Mouse (Mus musculus): ENCODE results near the gene Mapk10. TPM values are rescaled to one million over a fixed set of nuclear protein-coding genes. Genes with fewer than 3 reads are reported as not detected.

Mapk10 gene
- total and polyA plus RNA-seq, 3 experiments, result 0.10 to 0.95 (median 0.47) TPM

DNA sequence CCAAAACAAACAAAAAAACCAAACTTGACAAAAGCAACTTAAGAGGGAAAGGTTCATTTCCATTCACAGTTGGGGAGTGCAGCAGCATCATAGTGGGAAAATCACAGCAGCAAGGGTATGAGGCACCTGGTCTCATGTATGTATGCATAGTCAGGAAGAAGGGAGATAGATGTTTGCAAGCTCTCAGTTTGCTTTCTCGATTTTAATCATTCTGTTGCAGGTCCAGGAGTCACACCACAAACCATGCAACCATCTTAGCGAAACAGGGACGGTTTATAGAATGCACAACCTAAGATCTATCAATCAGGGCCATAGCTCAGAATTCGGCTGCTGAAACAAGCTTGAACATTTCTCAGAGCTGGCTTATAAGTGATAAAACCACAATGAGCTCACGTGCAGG lies 19.2 kb upstream of the Mapk10 start (continued):
- TF ChIP-seq SIN3A (IDR thresholded peaks at IDR 0.05; ENCODE audit: low read length) (no peak), POLR2A (IDR thresholded peaks at IDR 0.05; ENCODE audit: low read depth, low read length) (no peak), UBTF (IDR thresholded peaks at IDR 0.05; ENCODE audit: low read depth, low read length) (no peak), RCOR1 (conservative IDR thresholded peaks at IDR 0.05; ENCODE audit: low read depth, low read length) (0 out of 2 replicates have a peak, but pooled peaks have one; percentile 12)

DNA sequence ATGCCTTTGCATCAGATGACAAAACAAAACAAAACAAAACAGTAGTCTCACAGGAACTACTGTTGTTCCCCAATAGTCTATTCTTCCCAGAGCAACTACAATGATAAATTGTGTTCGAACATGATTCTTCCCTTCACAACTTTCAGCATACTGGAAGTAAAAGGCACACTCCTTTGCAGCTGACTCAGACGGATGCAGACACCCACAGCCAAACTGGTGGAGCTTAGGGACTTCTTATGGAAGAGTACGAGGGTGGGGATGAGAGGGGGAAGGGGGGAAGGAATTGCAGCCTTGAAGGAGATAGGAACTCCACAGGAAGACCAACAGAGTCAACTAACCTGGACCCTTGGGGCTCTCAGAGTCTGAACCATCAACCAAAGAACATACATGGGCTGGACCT lies 18.2 kb upstream of the Mapk10 start:
- H3K36me3 ChIP-seq (replicated peaks in 1 of 2; ENCODE audit: control insufficient read depth in 1 of 2, insufficient read depth in 1 of 2, low read length in 1 of 2), result no peaks in the 10 kb centered on the region
- DNase-seq (ENCODE audit: extremely low read depth), result no peak
- no peak for TF ChIP-seq POLR2AphosphoS2 (IDR thresholded peaks at IDR 0.05; ENCODE audit: low read depth, low read length)
- no peak for TF ChIP-seq TBP (conservative IDR thresholded peaks at IDR 0.05; ENCODE audit: low read depth, low read length)
- TF ChIP-seq ZMIZ1 (IDR thresholded peaks at IDR 0.05; ENCODE audit: low read depth, low read length), result no peak
- no peak for TF ChIP-seq NRF1 (IDR thresholded peaks at IDR 0.05; ENCODE audit: low read depth, low read length)
- no peak for TF ChIP-seq RCOR1 (conservative IDR thresholded peaks at IDR 0.05; ENCODE audit: low read depth, low read length)
- no peak for TF ChIP-seq EP300 (IDR thresholded peaks at IDR 0.05; ENCODE audit: low read length)
- no peak for TF ChIP-seq MYC (IDR thresholded peaks at IDR 0.05; ENCODE audit: low read depth, low read length)
- TF ChIP-seq ELF1 (IDR thresholded peaks at IDR 0.05; ENCODE audit: low read depth, low read length), result no peak
- TF ChIP-seq MXI1 (IDR thresholded peaks at IDR 0.05; ENCODE audit: low read depth, low read length), result no peak
- no peak for TF ChIP-seq CHD1 (IDR thresholded peaks at IDR 0.05; ENCODE audit: low read depth, low read length)
- no peak for TF ChIP-seq NELFE (IDR thresholded peaks at IDR 0.05; ENCODE audit: low read depth, low read length)
- TF ChIP-seq ZKSCAN1 (IDR thresholded peaks at IDR 0.05; ENCODE audit: borderline replicate concordance, low read depth, low read length), result no peak
- TF ChIP-seq E2F4 (IDR thresholded peaks at IDR 0.05; ENCODE audit: insufficient replicate concordance, low read depth, low read length), result no peak
- no peak for TF ChIP-seq MEF2A (IDR thresholded peaks at IDR 0.05; ENCODE audit: borderline replicate concordance, low read depth, low read length)
- TF ChIP-seq SMC3 (IDR thresholded peaks at IDR 0.05; ENCODE audit: low read depth, low read length), result no peak
- no peak for TF ChIP-seq RAD21 (IDR thresholded peaks at IDR 0.05; ENCODE audit: low read depth, low read length)
- TF ChIP-seq PAX5 (IDR thresholded peaks at IDR 0.05; ENCODE audit: low read length), result no peak
- no peak overlapping the region for H3K9ac ChIP-seq (ENCODE audit: insufficient read depth, low read depth)
- H3K27ac ChIP-seq (ENCODE audit: insufficient read depth, low read depth), result no peak overlapping the region
- peaks cover 4 to 29% of the 10 kb centered on the region in 2 experiments for H3K4me1 ChIP-seq (ENCODE audit: control insufficient read depth in 1 of 2, insufficient read depth in 2 of 2)
- in situ Hi-C loops (cut with MboI; ENCODE audit: low pct_ligation_motif_present, low pct_unique_long_range_greater_than_20kb, low sequenced_read_pairs), result no loop called here
- H3K9me3 ChIP-seq (replicated peaks; ENCODE audit: low read length), result no peaks in the 10 kb centered on the region
- dilution Hi-C loops (cut with MboI; ENCODE audit: extremely low pct_ligation_motif_present, extremely low pct_unique_long_range_greater_than_20kb, low sequenced_read_pairs), result no loop called here
- H3K4me3 ChIP-seq (replicated peaks in 1 of 3; ENCODE audit: low read depth in 2 of 3, low read length in 2 of 3, poor library complexity in 1 of 3), result no peak overlapping the region
- no peak overlapping the region for H3K4me2 ChIP-seq (ENCODE audit: insufficient read depth, low read depth, poor library complexity, severe bottlenecking)
- H3K79me2 ChIP-seq (replicated peaks; ENCODE audit: control insufficient read depth, extremely low read depth, insufficient read depth, poor library complexity, severe bottlenecking), result no peaks in the 10 kb centered on the region
- no peaks in the 10 kb centered on the region for H3K27me3 ChIP-seq (replicated peaks)

DNA sequence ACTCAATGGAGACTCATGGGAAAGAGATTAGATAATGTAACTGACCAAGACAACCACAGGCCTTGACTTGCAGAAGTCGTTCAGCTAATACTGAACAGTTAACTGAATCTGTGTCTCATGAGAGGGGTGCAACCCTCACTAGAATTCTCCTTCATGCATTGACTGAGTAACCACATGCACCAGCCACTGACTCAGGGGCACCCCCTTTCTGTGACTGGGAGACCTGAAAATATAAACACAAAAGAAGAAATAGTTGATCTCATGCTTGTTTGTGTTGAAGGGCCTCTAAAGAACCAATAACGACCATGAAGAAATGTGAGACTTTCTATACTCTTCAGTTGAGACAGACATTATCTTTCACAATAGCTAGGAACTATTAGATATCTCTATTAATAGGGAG lies 10.9 kb upstream of the Mapk10 start:
- no peaks in the 10 kb centered on the region for H3K9me3 ChIP-seq (replicated peaks; ENCODE audit: low read length)

More for the DNA sequence above, 10.9 kb upstream of the Mapk10 start:
- no peaks in the 10 kb centered on the region for H3K27me3 ChIP-seq (replicated peaks)
- no peak overlapping the region for H3K27ac ChIP-seq (ENCODE audit: insufficient read depth, low read depth)
- TF ChIP-seq MYC (IDR thresholded peaks at IDR 0.05; ENCODE audit: low read depth, low read length), result 0 out of 2 replicates have a peak, but pooled peaks have one; percentile 19
- no peak for TF ChIP-seq NELFE (IDR thresholded peaks at IDR 0.05; ENCODE audit: low read depth, low read length)
- no peak for TF ChIP-seq ZNF384 (IDR thresholded peaks at IDR 0.05; ENCODE audit: low read depth, low read length)
- TF ChIP-seq CTCF (conservative IDR thresholded peaks at IDR 0.05 in 1 of 2, IDR thresholded peaks at IDR 0.05 in 1 of 2; ENCODE audit: low read depth in 2 of 2, low read length in 2 of 2), result peak in 1 of 2 experiments; percentile 55; a peak in 2 of 4 replicates
- peak; percentile 44 for TF ChIP-seq RAD21 (IDR thresholded peaks at IDR 0.05; ENCODE audit: low read depth, low read length)
- TF ChIP-seq SMC3 (IDR thresholded peaks at IDR 0.05; ENCODE audit: low read depth, low read length), result peak; percentile 41
- dilution Hi-C loops (cut with MboI; ENCODE audit: extremely low pct_ligation_motif_present, extremely low pct_unique_long_range_greater_than_20kb, low sequenced_read_pairs) (no loop called here), in situ Hi-C loops (cut with MboI; ENCODE audit: low pct_ligation_motif_present, low pct_unique_long_range_greater_than_20kb, low sequenced_read_pairs) (no loop called here)
- peaks cover 0 to 11% of the 10 kb centered on the region in 2 experiments; a peak in 1 of 4 replicates for H3K4me1 ChIP-seq (ENCODE audit: control insufficient read depth in 1 of 2, insufficient read depth in 2 of 2)
- no peak overlapping the region for H3K9ac ChIP-seq (ENCODE audit: insufficient read depth, low read depth)
- DNase-seq (ENCODE audit: extremely low read depth), result no peak
- H3K36me3 ChIP-seq (replicated peaks in 1 of 2; ENCODE audit: control insufficient read depth in 1 of 2, insufficient read depth in 1 of 2, low read length in 1 of 2), result no peaks in the 10 kb centered on the region
- no peaks in the 10 kb centered on the region for H3K79me2 ChIP-seq (replicated peaks; ENCODE audit: control insufficient read depth, extremely low read depth, insufficient read depth, poor library complexity, severe bottlenecking)
- H3K4me3 ChIP-seq (replicated peaks in 1 of 3; ENCODE audit: low read depth in 2 of 3, low read length in 2 of 3, poor library complexity in 1 of 3), result no peak overlapping the region
- no peak overlapping the region for H3K4me2 ChIP-seq (ENCODE audit: insufficient read depth, low read depth, poor library complexity, severe bottlenecking)
